Mouse (Mus musculus) C2C12 (cell line): ENCODE data around the gene Ptprj. TPM values are rescaled to one million over a fixed set of nuclear protein-coding genes. Genes with fewer than 3 reads are reported as not detected.

ENCODE experiments used
- H3K27me3 ChIP-seq: one replicate; pipeline ENCODE4 v1.6.1; 2011; ENCODE audit not compliant: control insufficient read depth, insufficient read depth, insufficient read length
- H3K36me3 ChIP-seq: one replicate; pipeline ENCODE4 v1.6.1; 2011; ENCODE audit not compliant: control insufficient read depth, insufficient read depth
- H3K4me3 ChIP-seq: one replicate; pipeline ENCODE4 v1.5.1; 2011; ENCODE audit warnings: mild to moderate bottlenecking, control low read depth; ENCODE audit not compliant: poor library complexity, insufficient read depth, severe bottlenecking
- H3K79me2 ChIP-seq: one replicate; pipeline ENCODE4 v1.6.1; 2011; ENCODE audit not compliant: control insufficient read depth, insufficient read depth
- H3K79me3 ChIP-seq: one replicate; pipeline ENCODE4 v1.6.1; 2011; ENCODE audit warnings: low read depth, control low read depth
- H3ac ChIP-seq: one replicate; pipeline ENCODE3; 2011; ENCODE audit warnings: low read depth; ENCODE audit not compliant: control insufficient read depth, insufficient read length
- CEBPB ChIP-seq: IDR thresholded peaks from one replicate; pipeline ENCODE4 v1.6.1; 2011; ENCODE audit warnings: low read depth, mild to moderate bottlenecking, control low read depth, moderate library complexity
- CTCF ChIP-seq: IDR thresholded peaks from one replicate; pipeline ENCODE4 v1.5.1; 2011; ENCODE audit not compliant: control insufficient read depth, insufficient read depth, insufficient read length
- FOSL1 ChIP-seq: IDR thresholded peaks from one replicate; pipeline ENCODE4 v1.8.0; 2011; ENCODE audit warnings: mild to moderate bottlenecking, low read length; ENCODE audit not compliant: poor library complexity, insufficient read depth, severe bottlenecking
- MAX ChIP-seq: IDR thresholded peaks from one replicate; pipeline ENCODE4 v1.6.1; 2011; ENCODE audit warnings: mild to moderate bottlenecking, control low read depth
- MYOD1 ChIP-seq: IDR thresholded peaks from one replicate; pipeline ENCODE4 v1.6.1; 2011; ENCODE audit warnings: low read depth; ENCODE audit not compliant: control insufficient read depth, insufficient read length
- MYOG ChIP-seq: IDR thresholded peaks from one replicate; pipeline ENCODE4 v1.6.1; 2011; ENCODE audit not compliant: control insufficient read depth, insufficient read length; ENCODE audit errors: extremely low read depth
- USF1 ChIP-seq: IDR thresholded peaks from one replicate; pipeline ENCODE4 v1.6.1; 2011; ENCODE audit warnings: low read depth, mild to moderate bottlenecking, control low read depth, moderate library complexity
- polyA plus RNA-seq: library from polyadenylated mRNA; unstranded; fragments of >200 nt; fragmentation: generic; extraction: Trizol; gene quantifications from one replicate; pipeline ENCODE4 v1.2.1, GENCODE M21; 2012; ENCODE audit warnings: missing spikeins

Ptprj gene
- polyA plus RNA-seq, 1 experiment: 1.1 TPM

GRCm38 (mm10) chr2:90565192-90565929 is 15.1 kb downstream of the Ptprj start:
- Histone ChIP-seq H3K36me3 (no peaks in the 10 kb centered on the region), H3K4me3 (no peak overlapping the region), H3K79me3 (peaks cover 4% of the 10 kb centered on the region), H3K79me2 (peaks cover 56% of the 10 kb centered on the region), H3K27me3 (no peaks in the 10 kb centered on the region), H3ac (no peak overlapping the region)
- TF ChIP-seq MAX: no peak
- no peak for TF ChIP-seq FOSL1
- no peak for TF ChIP-seq USF1
- no peak for TF ChIP-seq MYOG
- TF ChIP-seq CEBPB: no peak
- TF ChIP-seq MYOD1: no peak
- no peak for TF ChIP-seq CTCF

GRCm38 (mm10) chr2:90564552-90564951 is 15.9 kb downstream of the Ptprj start:
- Histone ChIP-seq H3K4me3 (no peak overlapping the region), H3K79me2 (peaks cover 61% of the 10 kb centered on the region), H3K27me3 (no peaks in the 10 kb centered on the region), H3K79me3 (peaks cover 7% of the 10 kb centered on the region), H3ac (no peak overlapping the region), H3K36me3 (no peaks in the 10 kb centered on the region)
- no peak for TF ChIP-seq MAX
- no peak for TF ChIP-seq CEBPB
- no peak for TF ChIP-seq MYOD1
- TF ChIP-seq MYOG: no peak
- no peak for TF ChIP-seq CTCF
- no peak for TF ChIP-seq FOSL1
- no peak for TF ChIP-seq USF1

DNA sequence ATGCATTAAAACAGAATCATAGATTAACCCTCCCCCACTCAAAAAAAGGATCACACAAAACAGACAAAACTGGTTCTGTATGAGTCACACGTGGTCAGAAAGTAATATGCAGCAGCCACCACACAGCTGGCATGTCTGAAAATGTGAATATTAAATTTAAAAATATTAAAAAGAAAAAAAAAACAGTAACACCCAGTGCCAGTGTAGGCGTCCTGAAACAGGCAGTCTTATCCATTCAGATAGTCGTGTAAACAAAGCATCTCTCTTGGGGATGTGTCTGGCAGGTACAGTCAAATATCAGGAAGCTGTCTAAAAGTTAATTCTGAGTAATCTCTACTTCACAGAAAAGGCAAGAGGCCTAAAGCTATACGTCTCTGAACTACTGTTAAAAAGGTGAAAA is 17.3 kb downstream of the Ptprj start:
- no peaks in the 10 kb centered on the region for H3K36me3 ChIP-seq
- TF ChIP-seq MAX: no peak
- no peak for TF ChIP-seq CTCF
- no peak for TF ChIP-seq MYOD1
- no peak for TF ChIP-seq USF1
- no peak for TF ChIP-seq MYOG

DNA sequence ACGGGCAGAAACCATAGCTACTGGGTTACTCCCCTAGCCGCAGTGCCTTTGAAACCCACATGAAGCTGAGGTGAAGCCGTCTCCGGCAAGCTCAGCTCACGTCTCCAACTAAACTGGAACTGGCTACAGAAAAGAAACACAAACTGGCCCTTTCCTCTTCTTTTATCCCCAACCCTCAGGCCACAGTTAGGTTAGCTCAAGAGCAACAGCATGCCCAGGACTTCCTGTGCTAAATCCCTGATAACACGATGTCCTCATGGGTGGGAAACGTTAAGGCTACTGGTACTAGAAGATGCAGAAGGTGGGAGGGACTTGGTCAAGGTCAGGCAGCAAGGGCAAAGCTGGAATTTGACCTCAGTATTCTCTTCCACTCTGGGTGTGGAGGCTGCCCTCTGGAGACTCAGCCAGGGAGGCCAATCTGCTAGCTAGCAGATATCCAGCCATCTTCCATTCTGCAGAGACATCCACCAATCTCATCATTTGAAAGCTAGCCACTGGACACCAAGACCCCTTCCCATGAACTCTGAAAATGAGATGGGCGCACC is 18.2 kb downstream of the Ptprj start:
- Histone ChIP-seq H3K27me3 (no peaks in the 10 kb centered on the region), H3K36me3 (no peaks in the 10 kb centered on the region), H3K79me2 (peaks cover 46% of the 10 kb centered on the region), H3ac (no peak overlapping the region), H3K79me3 (peaks cover 5% of the 10 kb centered on the region), H3K4me3 (no peak overlapping the region)
- TF ChIP-seq MYOD1: no peak
- TF ChIP-seq MYOG: no peak
- TF ChIP-seq CEBPB: no peak
- no peak for TF ChIP-seq FOSL1
- TF ChIP-seq USF1: no peak
- TF ChIP-seq CTCF: no peak
- no peak for TF ChIP-seq MAX

More for the DNA sequence above, 17.3 kb downstream of the Ptprj start:
- no peaks in the 10 kb centered on the region for H3K27me3 ChIP-seq
- peaks cover 52% of the 10 kb centered on the region for H3K79me2 ChIP-seq
- H3K4me3 ChIP-seq: no peak overlapping the region
- H3ac ChIP-seq: no peak overlapping the region
- peaks cover 5% of the 10 kb centered on the region for H3K79me3 ChIP-seq

DNA sequence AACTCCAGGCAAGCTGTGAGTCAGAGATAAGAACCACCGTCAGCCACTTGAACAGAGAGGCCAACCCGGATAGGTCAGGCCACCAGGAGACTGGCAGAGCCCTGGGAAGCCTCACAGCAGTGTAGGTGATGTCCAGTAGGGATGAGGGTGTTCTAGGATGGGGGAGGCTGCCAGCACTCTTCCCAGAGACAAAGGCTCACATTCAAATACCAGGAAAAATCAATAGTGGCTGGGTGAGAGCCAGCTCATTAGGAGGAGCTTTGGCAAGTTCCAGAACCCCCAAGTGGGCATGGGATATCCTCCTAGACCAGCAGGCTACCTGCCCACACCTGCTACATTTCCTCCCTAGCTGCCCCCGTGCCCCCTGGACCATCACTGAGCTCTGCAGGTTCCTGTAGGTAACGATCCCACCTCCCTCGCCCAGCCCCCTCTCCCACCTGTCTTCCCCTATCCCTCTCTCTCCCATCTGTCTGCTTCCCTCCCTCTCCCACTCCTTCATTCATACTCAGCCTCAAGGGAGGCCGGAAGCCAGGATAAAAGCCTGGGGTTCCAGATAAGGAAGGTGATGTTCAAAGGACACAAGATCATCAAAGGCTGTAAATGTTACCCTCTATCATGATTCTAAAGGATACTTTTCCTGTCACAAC is 20.1 kb downstream of the Ptprj start:
- no peak for TF ChIP-seq FOSL1
- no peak for TF ChIP-seq MYOG
- TF ChIP-seq MYOD1: no peak
- TF ChIP-seq CTCF: no peak
- TF ChIP-seq USF1: no peak
- no peak for TF ChIP-seq CEBPB
- TF ChIP-seq MAX: no peak
- H3K27me3 ChIP-seq: no peaks in the 10 kb centered on the region
- peaks cover 41% of the 10 kb centered on the region for H3K79me2 ChIP-seq
- H3K4me3 ChIP-seq: no peak overlapping the region
- H3K36me3 ChIP-seq: no peaks in the 10 kb centered on the region
- peaks cover 6% of the 10 kb centered on the region for H3K79me3 ChIP-seq
- no peak overlapping the region for H3ac ChIP-seq
